Mouse (Mus musculus): ENCODE data around the gene Plxnd1.

DNA sequence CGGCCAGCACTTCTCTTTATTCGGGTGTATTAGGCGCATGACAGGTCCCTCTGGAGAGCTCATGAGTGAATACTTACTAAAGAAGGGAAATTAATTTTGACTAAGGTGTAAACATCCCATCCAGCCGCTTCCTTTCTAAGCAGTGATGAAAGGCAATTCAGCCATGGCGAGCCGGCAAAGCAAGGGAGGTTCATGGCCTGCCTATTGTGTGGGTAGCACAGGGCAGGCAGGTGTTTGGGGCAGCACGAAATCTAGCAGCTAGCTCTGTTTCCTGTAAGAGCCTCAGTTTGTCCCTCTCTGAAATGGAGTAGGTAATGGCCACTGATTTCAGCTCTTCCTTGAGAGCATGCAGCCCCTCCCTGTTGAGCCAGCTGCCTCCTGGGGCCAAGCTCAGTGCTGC lies 10.2 kb downstream of the Plxnd1 start:
- TF ChIP-seq GATA1 (IDR thresholded peaks at IDR 0.05; ENCODE audit: low read length): no peak
- TF ChIP-seq TAL1 (IDR thresholded peaks at IDR 0.05; ENCODE audit: low read length): no peak
